Mouse (Mus musculus) forebrain, embryonic 11.5 days (tissue): Measurements from ENCODE around the gene Stk38l. TPM values are rescaled to one million over a fixed set of nuclear protein-coding genes. Genes with fewer than 3 reads are reported as not detected.

Experiments
- polyA plus RNA-seq: library from polyadenylated mRNA; unstranded; fragments of >200 nt; fragmentation: Nextera tagmentation; extraction: Ambion mirVana; gene quantifications from 2 replicates; pipeline ENCODE4 v1.2.1, GENCODE M21; 2014

Gene Stk38l
- polyA plus RNA-seq, 1 experiment from 2014 or later = 17.7 TPM

Other genes with a start within 250 kb of the Stk38l start
- 3.0 and 5.3 TPM in 2 replicates for gene Itpr2, start 222.8 kb upstream of the Stk38l start, polyA plus RNA-seq
- gene Fgfr1op2, start 147.8 kb upstream of the Stk38l start, polyA plus RNA-seq = 83.8 and 85.6 TPM in 2 replicates
- 89.0 and 92.0 TPM in 2 replicates for gene Ints13, start 147.2 kb upstream of the Stk38l start, polyA plus RNA-seq
- gene Med21, start 82.4 kb upstream of the Stk38l start, polyA plus RNA-seq = 120 and 132 TPM in 2 replicates
- 25.4 and 26.5 TPM in 2 replicates for gene Tm7sf3, start 82.2 kb upstream of the Stk38l start, polyA plus RNA-seq
- gene Arntl2, start 71.1 kb downstream of the Stk38l start, polyA plus RNA-seq = 0.86 and 1.3 TPM in 2 replicates
- gene Smco2, start 125.1 kb downstream of the Stk38l start, polyA plus RNA-seq = not detected in 2 replicates
- 35.9 and 38.4 TPM in 2 replicates for gene Ppfibp1, start 163.5 kb downstream of the Stk38l start, polyA plus RNA-seq
- 0.08 and 0.09 TPM in 2 replicates for gene 1700034J05Rik, start 229.4 kb downstream of the Stk38l start, polyA plus RNA-seq